Mouse (Mus musculus) adrenal gland, adult 8-10 months (tissue): ENCODE results near the gene Rapgef4. TPM values are rescaled to one million over a fixed set of nuclear protein-coding genes. Genes with fewer than 3 reads are reported as not detected.

ENCODE experiments used
- DNase-seq: peaks from one replicate; pipeline ENCODE4 v3.0.0; 2022
- total RNA-seq, 4 experiments: library from RNA; stranded (reverse); gene quantifications; 2 replicates each; pipeline ENCODE4 v1.2.4; 2022

The Rapgef4 gene
- total RNA-seq, 4 experiments from 2014 or later = 138 to 583 (median 298) TPM

GRCm38 (mm10) chr2:72281971-72282370, 300.9 kb downstream of the Rapgef4 start:
- DNase-seq = no peak

GRCm38 (mm10) chr2:72282733-72283132, 301.7 kb downstream of the Rapgef4 start:
- DNase-seq = no peak

GRCm38 (mm10) chr2:72284689-72285088, 303.6 kb downstream of the Rapgef4 start:
- no peak for DNase-seq

DNA sequence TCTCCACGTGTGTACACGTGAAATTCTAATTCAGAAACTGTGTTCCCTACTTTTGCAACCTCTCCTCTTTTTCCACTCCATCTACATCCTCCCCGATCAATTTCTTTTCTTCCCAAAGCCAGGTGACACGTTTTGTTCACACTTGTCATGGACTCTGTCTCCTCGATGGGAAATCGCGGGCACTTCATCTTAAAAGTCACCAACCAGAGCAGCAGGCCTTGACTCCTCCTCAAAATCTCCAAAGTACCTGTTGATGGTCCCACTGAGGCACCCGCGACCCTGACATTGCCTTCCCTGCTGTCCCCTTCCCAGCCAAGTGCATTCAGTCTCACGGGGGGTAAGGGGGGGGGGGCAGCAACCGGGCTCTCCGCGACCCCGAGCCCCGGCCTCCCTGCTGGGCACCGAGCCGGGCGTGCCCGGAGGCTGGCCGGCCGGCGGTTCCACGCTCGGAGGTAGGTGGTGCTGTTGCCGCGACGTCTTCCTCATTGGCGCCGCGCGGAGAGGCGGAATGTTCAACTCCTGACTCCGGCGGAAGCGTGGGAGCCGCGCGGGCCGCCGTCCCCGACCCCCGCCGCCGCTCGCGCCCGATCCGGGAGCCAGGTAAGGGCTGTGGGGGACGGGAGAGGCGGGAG, 304.3 kb downstream of the Rapgef4 start, which contains the start of gene Map3k20:
Map3k20 (plus strand) TSS at position 382 of the 632 bp plus-strand sequence.
- peak; percentile 45 for DNase-seq

DNA sequence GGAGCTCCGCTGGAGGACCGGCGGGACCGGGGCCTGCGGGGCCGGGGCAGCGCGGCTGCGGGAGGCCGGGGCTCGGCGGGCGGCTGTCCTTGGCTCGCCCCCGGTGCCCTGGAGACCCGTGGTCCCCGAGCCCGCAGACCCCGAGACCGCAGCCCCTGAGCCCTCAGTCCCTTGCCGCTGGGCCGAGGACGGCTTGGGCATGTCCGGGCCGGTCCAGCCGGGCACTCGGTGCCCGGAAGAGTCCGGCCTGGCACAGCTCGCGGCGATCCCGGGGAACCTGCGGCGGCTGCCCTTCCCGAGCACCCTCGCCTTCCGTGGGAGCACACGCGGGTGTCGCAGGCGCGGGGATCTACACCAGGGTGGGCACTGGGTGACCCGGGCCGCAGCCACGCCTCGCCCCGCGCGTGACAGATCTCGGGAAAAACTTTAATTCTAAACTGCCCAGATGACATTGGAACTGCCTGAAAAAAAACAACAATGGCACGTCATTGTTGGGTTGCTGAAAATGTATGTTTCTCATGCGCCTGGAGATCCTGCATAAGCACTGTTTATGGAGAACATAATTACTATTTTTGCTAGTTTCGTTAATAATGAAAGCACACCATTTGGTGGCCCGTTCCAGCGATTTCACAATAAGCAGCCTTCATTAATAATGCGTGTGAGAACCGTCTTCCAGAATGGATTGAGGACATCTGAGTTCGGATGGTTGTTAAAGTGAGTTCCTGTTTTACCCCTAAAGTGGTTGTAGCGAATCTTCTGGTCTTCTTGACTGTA, 305.0 kb downstream of the Rapgef4 start:
- DNase-seq = peak; percentile 20

- no peak for DNase-seq
These were observed 306.1 kb downstream of the Rapgef4 start for GRCm38 (mm10) chr2:72287142-72287541.

DNA sequence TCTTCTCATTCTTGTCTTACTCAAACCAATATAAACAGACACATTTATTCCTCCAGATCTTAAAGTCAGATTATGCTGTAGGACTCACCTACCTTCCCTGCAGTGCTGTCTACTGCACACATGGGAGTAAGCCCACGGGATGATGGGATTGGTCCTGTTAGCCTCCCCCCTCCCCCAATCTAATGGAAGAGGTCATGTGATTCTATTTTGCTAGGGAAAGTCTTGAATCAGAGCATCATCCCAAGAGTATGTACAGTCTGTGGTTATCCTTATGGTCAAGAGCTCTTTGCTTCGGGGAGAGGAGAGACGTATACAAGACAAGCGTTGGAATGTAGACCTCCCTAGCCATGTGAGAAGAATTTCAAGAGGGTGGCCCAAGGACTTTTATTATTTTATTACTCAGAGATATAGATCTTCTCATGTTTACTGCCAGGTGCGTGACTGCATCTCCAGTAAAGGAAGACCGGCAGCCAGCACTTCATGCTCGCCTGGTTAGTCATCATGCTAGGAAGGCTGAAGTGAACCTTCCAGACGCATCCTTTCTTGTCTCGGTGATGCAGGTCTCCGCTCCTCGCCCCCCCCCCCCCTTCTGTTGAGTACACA, 308.0 kb downstream of the Rapgef4 start:
- no peak for DNase-seq

- no peak for DNase-seq
These were observed 310.1 kb downstream of the Rapgef4 start for GRCm38 (mm10) chr2:72291103-72291502.

DNA sequence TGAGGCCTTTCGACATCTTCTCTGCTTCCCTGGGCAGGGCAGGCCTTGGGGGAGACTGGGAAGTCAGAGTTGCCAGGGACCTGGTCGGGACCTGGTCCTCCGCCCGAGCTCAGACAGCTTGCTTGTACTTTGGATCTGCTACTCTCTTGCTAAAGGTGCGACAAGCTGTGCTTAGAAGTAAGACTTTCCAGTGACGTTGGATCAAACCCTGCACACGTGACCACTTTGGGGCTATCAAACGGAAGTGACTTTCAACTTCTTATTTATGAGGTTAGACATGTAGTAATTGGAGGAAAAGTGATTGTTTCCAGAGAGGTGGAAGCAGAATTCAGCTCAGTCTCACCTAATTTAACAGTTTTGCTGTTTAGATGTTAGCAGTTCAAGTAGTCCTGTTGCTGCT, 311.5 kb downstream of the Rapgef4 start:
- DNase-seq = no peak

DNA sequence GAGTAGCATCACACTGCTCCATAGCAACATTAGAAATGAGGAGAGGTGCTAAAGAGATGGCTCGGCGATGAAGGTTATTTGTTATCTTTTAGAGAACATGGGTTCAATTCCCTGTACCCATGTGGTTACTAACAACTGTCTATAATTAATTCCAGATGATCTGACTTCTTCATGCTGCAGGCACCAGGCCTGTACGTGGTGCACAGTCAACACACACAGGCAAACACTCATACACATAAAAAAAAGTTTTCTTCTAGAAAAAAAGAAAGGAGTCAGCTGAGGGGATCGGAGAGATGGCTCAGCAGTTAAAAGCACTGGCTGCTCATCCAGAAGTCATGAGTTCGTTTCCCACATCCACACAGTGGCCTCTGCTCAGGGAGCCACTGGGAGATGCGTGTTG, 314.0 kb downstream of the Rapgef4 start:
- no peak for DNase-seq

- no peak for DNase-seq
These were observed 316.1 kb downstream of the Rapgef4 start for GRCm38 (mm10) chr2:72296984-72297715.

GRCm38 (mm10) chr2:72297716-72298082, 316.7 kb downstream of the Rapgef4 start:
- no peak for DNase-seq

- DNase-seq = no peak
These were observed 317.4 kb downstream of the Rapgef4 start for GRCm38 (mm10) chr2:72298406-72298805.

GRCm38 (mm10) chr2:72301194-72301916, 320.3 kb downstream of the Rapgef4 start:
- no peak for DNase-seq

DNA sequence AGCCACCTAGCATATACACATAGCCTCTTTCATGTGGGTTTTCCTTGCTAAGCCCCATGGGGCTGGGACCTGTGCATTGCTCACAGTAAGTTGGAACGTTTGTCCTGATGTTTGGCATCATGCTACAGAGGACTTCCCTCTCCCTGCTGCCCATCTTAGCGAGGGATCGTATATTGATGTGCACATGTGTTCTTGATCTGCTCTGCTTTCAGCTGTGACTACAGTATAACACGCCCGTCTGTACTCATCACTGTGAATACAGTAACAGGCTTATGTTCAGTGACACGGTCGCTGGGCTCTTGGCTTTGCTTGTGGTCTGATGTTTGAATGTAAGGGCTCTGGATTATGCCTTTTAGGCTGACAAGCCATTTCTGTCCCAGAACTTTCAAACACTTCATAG, 324.7 kb downstream of the Rapgef4 start:
- no peak for DNase-seq

Other genes with a start within 250 kb of the Rapgef4 start
- 100 to 1,000 TPM; 103 to 167 (median 141) TPM for gene Itga6, start 235.6 kb upstream of the Rapgef4 start, total RNA-seq
- 10 to 100 TPM; 24.3 to 40.4 (median 31.7) TPM for gene Pdk1, start 108.0 kb upstream of the Rapgef4 start, total RNA-seq